Mouse (Mus musculus): Measurements from ENCODE around the gene Pdpk1. TPM values are rescaled to one million over a fixed set of nuclear protein-coding genes. Genes with fewer than 3 reads are reported as not detected.

Pdpk1 gene
- total RNA-seq, 1 experiment, result 25.6 TPM

DNA sequence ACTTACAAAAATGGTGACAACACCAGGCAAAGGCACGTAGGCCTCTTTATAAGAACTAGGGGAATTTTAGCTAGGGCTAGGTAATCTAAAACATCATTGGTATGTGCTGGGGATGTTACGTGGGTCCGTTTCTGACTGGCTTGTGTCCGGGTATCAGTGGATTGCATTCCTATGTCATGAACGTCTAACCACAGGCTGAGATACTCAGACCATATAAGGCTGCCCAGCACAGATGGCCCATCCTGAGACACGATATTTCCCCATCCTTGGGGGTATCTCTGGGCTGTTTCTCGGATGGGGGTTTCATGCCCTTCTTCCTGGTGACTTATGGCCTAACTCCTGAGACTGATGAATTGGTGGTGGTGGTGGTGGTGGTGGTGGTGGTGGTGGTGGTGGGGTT is 115.6 kb downstream of the Pdpk1 start:
- no peaks in the 10 kb centered on the region for H3K36me3 ChIP-seq (ENCODE audit: control insufficient read depth, insufficient read depth, low read length, poor library complexity, severe bottlenecking)
- H3K4me3 ChIP-seq (ENCODE audit: insufficient read depth in 1 of 2, low read depth in 1 of 2, low read length in 2 of 2, poor library complexity in 1 of 2, severe bottlenecking in 1 of 2), result no peak overlapping the region
- in situ Hi-C loops (cut with MboI; ENCODE audit: low sequenced_read_pairs in 2 of 2, unreplicated experiment in 2 of 2), result no loop called here
- H3K4me1 ChIP-seq (ENCODE audit: control insufficient read depth in 2 of 2, insufficient read depth in 2 of 2, low read length in 2 of 2, poor library complexity in 1 of 2), result peaks cover 0 to 11% of the 10 kb centered on the region in 2 experiments; a peak in 2 of 4 replicates
- no peak overlapping the region for H3K27ac ChIP-seq (ENCODE audit: insufficient read depth, low read depth, low read length, poor library complexity, severe bottlenecking)
- TF ChIP-seq CHD2 (IDR thresholded peaks at IDR 0.05; ENCODE audit: low read depth, low read length) (no peak), ZC3H11A (IDR thresholded peaks at IDR 0.05; ENCODE audit: borderline replicate concordance, low read depth, low read length) (no peak), MAFK (IDR thresholded peaks at IDR 0.05; ENCODE audit: insufficient read depth, low read depth, low read length) (no peak), HCFC1 (IDR thresholded peaks at IDR 0.05; ENCODE audit: borderline replicate concordance, insufficient read depth, low read length) (no peak), ZNF384 (IDR thresholded peaks at IDR 0.05; ENCODE audit: low read depth, low read length) (no peak)
- no peak overlapping the region for H3K9ac ChIP-seq (ENCODE audit: insufficient read depth, low read depth, low read length, poor library complexity, severe bottlenecking)
- DNase-seq (ENCODE audit: low read depth, low spot score), result no peak
- H3K9me3 ChIP-seq (ENCODE audit: control insufficient read depth, insufficient read depth, low read depth, low read length), result no peaks in the 10 kb centered on the region

GRCm38 (mm10) chr17:24030551-24030950 is 120.2 kb downstream of the Pdpk1 start:
- in situ Hi-C loops (cut with MboI; ENCODE audit: low sequenced_read_pairs in 2 of 2, unreplicated experiment in 2 of 2), result no loop called here
- DNase-seq (ENCODE audit: low read depth, low spot score), result no peak
- H3K9ac ChIP-seq (ENCODE audit: insufficient read depth, low read depth, low read length, poor library complexity, severe bottlenecking), result peak overlapping the region; percentile 55; the same call in 1 of the 2 replicates
- peaks cover 0 to 10% of the 10 kb centered on the region in 2 experiments; a peak in 2 of 4 replicates for H3K4me1 ChIP-seq (ENCODE audit: control insufficient read depth in 2 of 2, insufficient read depth in 2 of 2, low read length in 2 of 2, poor library complexity in 1 of 2)
- H3K4me3 ChIP-seq (ENCODE audit: insufficient read depth in 1 of 2, low read depth in 1 of 2, low read length in 2 of 2, poor library complexity in 1 of 2, severe bottlenecking in 1 of 2), result peak overlapping the region; percentile 31 to 60
- no peaks in the 10 kb centered on the region for H3K36me3 ChIP-seq (ENCODE audit: control insufficient read depth, insufficient read depth, low read length, poor library complexity, severe bottlenecking)
- TF ChIP-seq MAFK (IDR thresholded peaks at IDR 0.05; ENCODE audit: insufficient read depth, low read depth, low read length), result no peak
- no peak for TF ChIP-seq CHD2 (IDR thresholded peaks at IDR 0.05; ENCODE audit: low read depth, low read length)
- no peak for TF ChIP-seq ZNF384 (IDR thresholded peaks at IDR 0.05; ENCODE audit: low read depth, low read length)
- TF ChIP-seq ZC3H11A (IDR thresholded peaks at IDR 0.05; ENCODE audit: borderline replicate concordance, low read depth, low read length), result no peak
- TF ChIP-seq HCFC1 (IDR thresholded peaks at IDR 0.05; ENCODE audit: borderline replicate concordance, insufficient read depth, low read length), result no peak
- H3K9me3 ChIP-seq (ENCODE audit: control insufficient read depth, insufficient read depth, low read depth, low read length), result no peaks in the 10 kb centered on the region
- H3K27ac ChIP-seq (ENCODE audit: insufficient read depth, low read depth, low read length, poor library complexity, severe bottlenecking), result no peak overlapping the region

GRCm38 (mm10) chr17:24029477-24029876 is 121.2 kb downstream of the Pdpk1 start:
- TF ChIP-seq CHD2 (IDR thresholded peaks at IDR 0.05; ENCODE audit: low read depth, low read length) (no peak), MAFK (IDR thresholded peaks at IDR 0.05; ENCODE audit: insufficient read depth, low read depth, low read length) (no peak), ZC3H11A (IDR thresholded peaks at IDR 0.05; ENCODE audit: borderline replicate concordance, low read depth, low read length) (no peak), HCFC1 (IDR thresholded peaks at IDR 0.05; ENCODE audit: borderline replicate concordance, insufficient read depth, low read length) (no peak), ZNF384 (IDR thresholded peaks at IDR 0.05; ENCODE audit: low read depth, low read length) (no peak)

More at GRCm38 (mm10) chr17:24029477-24029876, 121.2 kb downstream of the Pdpk1 start:
- Histone ChIP-seq H3K4me3 (ENCODE audit: insufficient read depth in 1 of 2, low read depth in 1 of 2, low read length in 2 of 2, poor library complexity in 1 of 2, severe bottlenecking in 1 of 2) (no peak overlapping the region), H3K9me3 (ENCODE audit: control insufficient read depth, insufficient read depth, low read depth, low read length) (no peaks in the 10 kb centered on the region), H3K27ac (ENCODE audit: insufficient read depth, low read depth, low read length, poor library complexity, severe bottlenecking) (no peak overlapping the region), H3K4me1 (ENCODE audit: control insufficient read depth in 2 of 2, insufficient read depth in 2 of 2, low read length in 2 of 2, poor library complexity in 1 of 2) (peaks cover 0 to 10% of the 10 kb centered on the region in 2 experiments; a peak in 2 of 4 replicates), H3K36me3 (ENCODE audit: control insufficient read depth, insufficient read depth, low read length, poor library complexity, severe bottlenecking) (no peaks in the 10 kb centered on the region), H3K9ac (ENCODE audit: insufficient read depth, low read depth, low read length, poor library complexity, severe bottlenecking) (no peak overlapping the region)
- no peak for DNase-seq (ENCODE audit: low read depth, low spot score)
- in situ Hi-C loops (cut with MboI; ENCODE audit: low sequenced_read_pairs in 2 of 2, unreplicated experiment in 2 of 2), result no loop called here

Other genes starting within 250 kb of the Pdpk1 start
- gene Dcpp3, start 233.5 kb downstream of the Pdpk1 start, total RNA-seq (2012; rRNA removed), result not detected in 2 replicates
- not detected in 2 replicates for gene Sbp, start 209.3 kb downstream of the Pdpk1 start, total RNA-seq (2012; rRNA removed)
- not detected in 2 replicates for gene Sbpl, start 195.7 kb downstream of the Pdpk1 start, total RNA-seq (2012; rRNA removed)
- gene Prss30, start 170.4 kb downstream of the Pdpk1 start, total RNA-seq (2012; rRNA removed), result not detected in 2 replicates
- 0.85 and 1.5 TPM in 2 replicates for gene Prss22, start 152.8 kb downstream of the Pdpk1 start, total RNA-seq (2012; rRNA removed)
- 0.31 and 0.37 TPM in 2 replicates for gene Prss27, start 112.8 kb downstream of the Pdpk1 start, total RNA-seq (2012; rRNA removed)
- 34.6 and 42.3 TPM in 2 replicates for gene Kctd5, start 77.4 kb downstream of the Pdpk1 start, total RNA-seq (2012; rRNA removed)
- 28.5 and 35.3 TPM in 2 replicates for gene Amdhd2, start 12.8 kb upstream of the Pdpk1 start, total RNA-seq (2012; rRNA removed)
- 129 and 159 TPM in 2 replicates for gene Atp6v0c, start 18.8 kb upstream of the Pdpk1 start, total RNA-seq (2012; rRNA removed)
- gene Tbc1d24, start 54.6 kb upstream of the Pdpk1 start, total RNA-seq (2012; rRNA removed), result 14.1 and 20.4 TPM in 2 replicates
- 2.7 and 4.1 TPM in 2 replicates for gene Ntn3, start 58.6 kb upstream of the Pdpk1 start, total RNA-seq (2012; rRNA removed)
- gene Tedc2, start 69.9 kb upstream of the Pdpk1 start, total RNA-seq (2012; rRNA removed), result 31.3 and 35.8 TPM in 2 replicates
- 143 and 239 TPM in 2 replicates for gene Ccnf, start 100.6 kb upstream of the Pdpk1 start, total RNA-seq (2012; rRNA removed)
- gene Abca17, start 200.1 kb upstream of the Pdpk1 start, total RNA-seq (2012; rRNA removed), result not detected in 2 replicates
- 10.8 and 11.5 TPM in 2 replicates for gene Abca3, start 201.0 kb upstream of the Pdpk1 start, total RNA-seq (2012; rRNA removed)

Data from ES-E14 (cell line).